Mouse (Mus musculus): ENCODE measurements at regions not wholly inside any gene's neighbourhood (a gene's known extent, or its start where the extent isn't known, plus 50 kb on each side); places are given as distances from the start of the nearest gene placed in this dataset.

DNA sequence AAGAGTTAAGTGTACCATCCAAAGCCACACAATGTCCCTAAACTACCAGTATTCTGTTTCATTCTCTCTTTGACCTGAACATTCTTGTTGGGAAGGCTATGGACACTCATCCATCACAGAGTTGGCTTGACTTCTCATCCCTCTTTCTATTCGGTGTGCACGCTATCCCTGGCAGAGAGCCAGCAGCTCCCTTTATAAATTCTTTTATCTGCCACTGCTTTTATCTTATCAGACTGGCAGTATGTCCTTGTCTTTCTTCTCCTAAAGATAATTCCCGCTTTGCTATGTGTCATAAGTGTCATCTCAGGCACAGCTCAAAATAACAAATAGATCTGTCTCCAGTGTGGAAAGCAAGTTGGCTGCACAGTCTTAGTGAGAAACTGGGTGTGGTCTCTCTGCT lies 106.6 kb upstream of the Lipc start:
- DNase-seq (ENCODE audit: low spot score): no peak

- DNase-seq (ENCODE audit: low spot score): no peak
Measured at GRCm38 (mm10) chr9:71056836-71057235, 104.8 kb upstream of the Lipc start.

GRCm38 (mm10) chr9:71043899-71044298 lies 91.9 kb upstream of the Lipc start:
- DNase-seq (ENCODE audit: low spot score): peak; percentile 10

GRCm38 (mm10) chr9:71035286-71035685 lies 83.3 kb upstream of the Lipc start:
- DNase-seq (ENCODE audit: low spot score): no peak

GRCm38 (mm10) chr9:71032156-71032555 lies 80.1 kb upstream of the Lipc start:
- no peak for DNase-seq (ENCODE audit: low spot score)

- no peak for DNase-seq (ENCODE audit: low spot score)
Measured at GRCm38 (mm10) chr9:71030203-71030921, 78.3 kb upstream of the Lipc start.

GRCm38 (mm10) chr9:71028102-71028501 lies 76.1 kb upstream of the Lipc start:
- no peak for DNase-seq (ENCODE audit: low spot score)

DNA sequence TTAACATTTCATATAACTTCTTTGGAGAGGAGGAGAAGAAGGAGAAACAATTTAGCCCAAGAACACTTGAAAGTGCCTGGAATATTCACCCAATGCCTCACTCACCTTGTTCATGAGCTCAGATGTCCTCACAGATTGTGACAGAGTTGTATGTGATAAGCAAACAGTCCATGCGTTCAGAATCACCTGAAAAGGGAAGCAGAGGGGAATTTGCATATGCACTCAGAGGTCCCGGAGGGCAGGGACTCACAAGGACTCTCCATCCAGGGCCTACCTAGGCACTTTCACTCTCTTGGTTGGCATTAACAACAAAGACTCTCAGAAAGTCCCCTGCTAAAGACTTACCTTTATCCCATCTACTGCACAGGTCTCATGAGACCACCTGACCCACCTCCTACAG lies 75.6 kb upstream of the Lipc start:
- DNase-seq (ENCODE audit: low spot score): no peak

GRCm38 (mm10) chr9:71025196-71025595 lies 73.2 kb upstream of the Lipc start:
- DNase-seq (ENCODE audit: low spot score): no peak

DNA sequence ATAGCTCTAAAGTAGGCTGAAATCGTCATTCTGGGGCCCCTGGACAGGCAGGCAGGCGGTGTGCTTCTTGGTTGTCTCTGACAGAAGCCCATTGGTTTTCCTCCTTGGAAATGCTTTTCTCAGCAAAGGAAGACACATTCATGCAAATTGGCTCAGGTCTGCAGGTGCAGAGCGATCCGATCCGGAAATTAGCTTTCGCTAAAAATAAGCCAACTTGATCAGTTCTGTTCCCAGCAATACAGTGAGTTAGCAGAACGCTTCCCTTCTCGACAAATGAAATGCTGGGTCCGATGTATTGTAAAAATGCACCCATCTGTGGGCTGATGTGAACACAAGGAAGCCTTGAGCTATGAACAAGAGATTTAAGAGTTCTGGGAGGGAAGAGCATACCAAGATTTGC lies 66.2 kb upstream of the Lipc start:
- no peak for DNase-seq (ENCODE audit: low spot score)

DNA sequence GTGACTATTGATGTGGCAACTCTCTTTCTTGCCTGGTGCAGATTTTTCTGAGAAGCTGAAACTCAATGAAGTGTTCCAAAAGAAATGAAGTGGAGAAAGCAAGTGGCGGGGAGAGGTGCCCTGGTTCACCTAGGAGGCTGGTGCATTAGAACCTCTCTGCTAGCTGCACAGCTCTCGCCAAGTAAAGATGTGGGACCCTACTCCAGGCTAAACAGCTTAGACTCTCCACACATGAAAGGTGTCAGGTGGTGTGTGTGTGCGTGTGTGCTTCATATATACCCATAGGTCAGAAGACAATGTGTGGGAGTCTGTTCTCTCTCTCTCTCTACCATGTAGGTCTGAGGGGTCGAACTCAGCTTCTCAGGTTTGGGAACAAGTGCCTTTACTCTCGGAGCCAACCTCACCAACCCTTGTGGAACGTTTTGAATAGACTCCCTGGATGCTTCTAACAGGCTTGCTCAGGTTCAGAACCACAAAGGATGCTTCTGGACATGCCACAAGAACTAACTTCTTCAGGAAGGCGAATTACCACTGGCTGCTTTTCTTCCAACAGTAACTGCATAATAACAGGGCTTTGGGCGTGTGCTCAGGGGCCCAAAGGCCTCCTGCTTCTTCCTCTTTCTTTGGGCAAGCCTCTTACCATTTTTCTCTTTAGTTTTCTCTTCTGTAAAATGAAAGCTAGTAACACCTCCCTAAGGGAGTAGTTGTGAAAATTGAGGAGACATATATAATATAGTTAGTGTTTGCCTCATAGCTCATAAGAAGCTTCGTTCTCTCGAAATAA lies 65.6 kb upstream of the Lipc start:
- no peak for DNase-seq (ENCODE audit: low spot score)

DNA sequence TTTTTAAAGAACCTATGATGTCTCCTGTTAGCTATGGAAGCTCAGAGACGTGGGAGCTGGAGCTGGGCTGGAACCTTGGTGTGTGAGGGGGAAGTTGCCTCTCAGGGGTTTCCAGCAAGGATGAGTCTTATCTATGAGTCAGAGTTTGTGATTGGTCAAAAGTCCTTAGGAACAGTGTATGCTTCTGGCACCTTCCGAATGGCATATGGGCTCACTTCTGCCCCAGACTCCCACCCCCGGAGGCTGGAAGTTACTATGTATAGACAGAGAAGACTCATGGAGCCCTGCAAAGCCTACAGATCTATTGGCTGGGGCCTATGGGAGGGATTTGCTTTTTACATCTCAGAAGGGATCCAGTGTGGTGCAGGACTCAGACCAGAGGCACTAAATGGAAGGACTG lies 63.9 kb upstream of the Lipc start:
- DNase-seq (ENCODE audit: low spot score): no peak

DNA sequence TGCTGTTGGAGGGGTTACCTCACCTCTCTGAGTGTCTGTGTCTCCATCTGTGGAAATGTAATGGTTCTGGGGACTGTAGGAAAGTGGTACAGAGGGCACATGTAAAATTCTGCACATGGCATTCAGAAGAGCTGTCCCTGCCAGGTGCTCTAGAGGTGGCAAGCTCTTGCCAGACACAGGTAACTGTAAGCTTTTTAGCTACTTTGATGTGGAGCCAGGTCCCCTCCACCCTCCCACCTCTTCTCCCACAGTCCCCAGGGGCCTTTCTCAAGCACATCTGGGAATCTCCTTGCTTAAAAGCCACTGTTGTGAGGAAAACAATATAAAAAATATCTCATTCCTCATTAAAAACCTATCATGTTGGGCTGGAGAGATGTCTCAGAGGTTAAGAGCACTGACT lies 63.4 kb upstream of the Lipc start:
- no peak for DNase-seq (ENCODE audit: low spot score)

- no peak for DNase-seq (ENCODE audit: low spot score)
Measured at GRCm38 (mm10) chr9:71012399-71012798, 60.4 kb upstream of the Lipc start.

- DNase-seq (ENCODE audit: low spot score): no peak
Measured at GRCm38 (mm10) chr9:71004631-71005030, 52.6 kb upstream of the Lipc start.
